In the genomic region with DNA sequence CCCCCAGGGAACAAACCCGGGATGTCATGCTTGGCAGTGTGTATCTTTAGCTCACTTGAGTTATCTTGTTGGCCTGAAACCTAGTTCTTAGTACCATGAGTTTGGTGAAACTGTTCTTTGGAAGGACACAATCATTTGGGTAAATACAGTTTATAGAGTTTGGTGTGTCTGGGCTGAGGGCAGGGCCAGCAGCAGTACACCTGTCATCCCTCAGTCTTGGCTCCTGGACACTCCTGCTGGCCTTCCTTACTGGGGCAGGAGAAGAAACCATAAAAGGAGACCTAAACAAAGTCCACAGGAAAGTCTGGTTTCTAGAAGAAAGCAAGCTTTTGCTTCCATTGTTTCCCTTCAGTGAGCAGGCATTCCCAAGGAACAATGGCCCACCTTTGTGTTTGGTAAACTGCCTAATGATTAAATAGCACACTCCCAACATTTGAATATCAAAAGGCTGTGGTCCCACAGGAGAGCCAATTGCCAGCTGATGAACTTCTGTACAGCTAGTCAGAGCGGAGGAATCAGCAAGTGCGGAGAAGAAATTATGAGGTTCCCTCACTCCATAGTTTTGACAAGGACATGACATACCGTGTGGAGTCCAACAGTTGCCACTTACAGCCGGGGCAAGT, we compare ENCODE assay signal across 20 mouse cellular contexts.
DNase-seq lines count a peak whose midpoint lies in the region; ATAC-seq lines count a peak whose summit lies in the region.
"Had no signal": no experiment of that assay in that cellular context is flagged by ENCODE, and none has a peak within 500 bp of the region (broad histone marks: within the 10 kb centered on the region; RNA-seq: fewer than 3 reads in every experiment).

No protein-coding gene starts in this region.

- DNase-seq in heart, adult 8-10 months (ENCODE audit: low spot score), result peak; percentile 20
- DNase-seq in ES-CJ7 (ENCODE audit: low read depth, low spot score) (peak; percentile 93), ZHBTc4 (ENCODE audit: low read depth, low spot score) (peak; percentile 95)
- no peak for DNase-seq in lung, postnatal 25 days (ENCODE audit: low spot score)
- DNase-seq in adrenal gland, adult 18-20 months (ENCODE audit: low spot score in 2 of 2), result no peak
- DNase-seq in thymus, postnatal 14 days, result no peak
- DNase-seq: adrenal gland, adult 8-10 months; cerebellum, adult 11-12 months; cerebellum, adult 9-10 months; cerebellum, postnatal 36 days; gastrocnemius, postnatal 36 days; heart, adult 11 months; heart, postnatal 14 days had no signal

- H3K4me2 ChIP-seq in heart, embryonic 11.5 days, result no peak overlapping the region
- H3K4me2 ChIP-seq: forebrain, embryonic 15.5 days; heart, embryonic 15.5 days; hindbrain, embryonic 13.5 days had no signal

- ATAC-seq in heart, embryonic 11.5 days (replicated peaks; ENCODE audit: insufficient number of reproducible peaks, low FRiP score, low TSS enrichment), result no peak
- ATAC-seq: forebrain, embryonic 15.5 days; hindbrain, postnatal 0 days had no signal

- no peak overlapping the region for H3K27ac ChIP-seq in heart, embryonic 11.5 days (ENCODE audit: low read depth, low read length)
- H3K27ac ChIP-seq: forebrain, embryonic 15.5 days; heart, embryonic 10.5 days; heart, embryonic 15.5 days; hindbrain, embryonic 13.5 days; hindbrain, postnatal 0 days had no signal

- no peaks in the 10 kb centered on the region for H3K9me3 ChIP-seq in heart, embryonic 11.5 days (replicated peaks; ENCODE audit: control insufficient read depth, low read length)
- H3K9me3 ChIP-seq: forebrain, embryonic 15.5 days; heart, embryonic 10.5 days; heart, embryonic 15.5 days; hindbrain, embryonic 13.5 days had no signal

- WGBS in heart, embryonic 11.5 days (ENCODE audit: insufficient replicate concordance), result 89% methylated on average over 5 of the region's 5 CpGs

- peaks cover under 1% of the 10 kb centered on the region for H3K4me1 ChIP-seq in heart, embryonic 11.5 days (ENCODE audit: control insufficient read depth, insufficient read depth, low read length)

- H3K36me3 ChIP-seq in heart, embryonic 11.5 days (ENCODE audit: control insufficient read depth, insufficient read depth, low read length), result no peaks in the 10 kb centered on the region
- H3K36me3 ChIP-seq: forebrain, embryonic 15.5 days; G1E; heart, embryonic 10.5 days; heart, embryonic 15.5 days; hindbrain, embryonic 13.5 days had no signal

- no peaks in the 10 kb centered on the region for H3K27me3 ChIP-seq in heart, embryonic 11.5 days (ENCODE audit: control insufficient read depth, insufficient read depth, low read length)
- H3K27me3 ChIP-seq: forebrain, embryonic 15.5 days; heart, embryonic 15.5 days had no signal

- H3K4me3 ChIP-seq in heart, embryonic 11.5 days (ENCODE audit: low read depth, low read length), result no peak overlapping the region
- H3K4me3 ChIP-seq: forebrain, embryonic 15.5 days; heart, embryonic 10.5 days; heart, embryonic 15.5 days; hindbrain, embryonic 13.5 days had no signal

- H3K9ac ChIP-seq in heart, embryonic 11.5 days (ENCODE audit: low read depth, low read length), result no peak overlapping the region
- H3K9ac ChIP-seq: forebrain, embryonic 15.5 days; heart, embryonic 15.5 days; hindbrain, embryonic 13.5 days had no signal

Comparison
In these comparisons a context has a peak if more than half of its experiments do, and no peak if none do; other contexts are left out.
1. DNase-seq: peak in heart, adult 8-10 months (single experiment), ES-CJ7 (single experiment) and ZHBTc4 (single experiment); none in lung, postnatal 25 days (single experiment), adrenal gland, adult 18-20 months (0 of 2) and thymus, postnatal 14 days (single experiment).